Mouse (Mus musculus) layer of hippocampus, adult 9-11 months (tissue): ENCODE measurements around the gene Nme9.

Experiments used
- DNase-seq: peaks from one replicate; pipeline ENCODE4 v3.0.0; 2022

Nme9 gene

GRCm38 (mm10) chr9:99451161-99451560 lies at the start of gene Nme9:
Nme9 (plus strand) TSS chr9:99451475.
- no peak for DNase-seq

- no peak for DNase-seq
These were observed 42.0 kb upstream of the Nme9 start for GRCm38 (mm10) chr9:99409280-99409679.

- no peak for DNase-seq
These were observed 40.2 kb upstream of the Nme9 start for GRCm38 (mm10) chr9:99411093-99411492.

GRCm38 (mm10) chr9:99411785-99412184 lies 39.5 kb upstream of the Nme9 start:
- DNase-seq: no peak

- DNase-seq: no peak
These were observed 34.5 kb upstream of the Nme9 start for GRCm38 (mm10) chr9:99416809-99417208.

GRCm38 (mm10) chr9:99417288-99417846 lies 33.9 kb upstream of the Nme9 start:
- DNase-seq: peak; percentile 58

- DNase-seq: peak; percentile 88
These were observed 32.9 kb upstream of the Nme9 start for GRCm38 (mm10) chr9:99418377-99418776.

GRCm38 (mm10) chr9:99419951-99420701 lies 31.1 kb upstream of the Nme9 start:
- DNase-seq: no peak

GRCm38 (mm10) chr9:99421914-99422313 lies 29.4 kb upstream of the Nme9 start:
- DNase-seq: no peak

- no peak for DNase-seq
These were observed 27.3 kb upstream of the Nme9 start for GRCm38 (mm10) chr9:99423692-99424573.

GRCm38 (mm10) chr9:99424574-99424863 lies 26.8 kb upstream of the Nme9 start:
- no peak for DNase-seq

- DNase-seq: no peak
These were observed 26.0 kb upstream of the Nme9 start for GRCm38 (mm10) chr9:99425262-99425661.

GRCm38 (mm10) chr9:99428601-99429331 lies 22.5 kb upstream of the Nme9 start:
- DNase-seq: no peak

- DNase-seq: peak; percentile 77
These were observed 21.4 kb upstream of the Nme9 start for GRCm38 (mm10) chr9:99429845-99430244.

- no peak for DNase-seq
These were observed 20.5 kb upstream of the Nme9 start for GRCm38 (mm10) chr9:99430806-99431205.

- peak; percentile 57 for DNase-seq
These were observed 19.9 kb upstream of the Nme9 start for GRCm38 (mm10) chr9:99431346-99431745.

GRCm38 (mm10) chr9:99431963-99432362 lies 19.3 kb upstream of the Nme9 start:
- DNase-seq: no peak

- no peak for DNase-seq
These were observed 18.8 kb upstream of the Nme9 start for GRCm38 (mm10) chr9:99432478-99432877.

- no peak for DNase-seq
These were observed 16.2 kb upstream of the Nme9 start for GRCm38 (mm10) chr9:99434892-99435618.

GRCm38 (mm10) chr9:99435619-99436181 lies 15.6 kb upstream of the Nme9 start:
- no peak for DNase-seq

- DNase-seq: peak; percentile 58
These were observed 14.9 kb upstream of the Nme9 start for GRCm38 (mm10) chr9:99436182-99437030.
